Mouse (Mus musculus): ENCODE data around the gene Galr2.
"Not testable (repeated sequence)": the region's sequence is repeated elsewhere in the genome, so short reads cannot be mapped to it uniquely, and the experiment has no call there.

Gene Galr2

DNA sequence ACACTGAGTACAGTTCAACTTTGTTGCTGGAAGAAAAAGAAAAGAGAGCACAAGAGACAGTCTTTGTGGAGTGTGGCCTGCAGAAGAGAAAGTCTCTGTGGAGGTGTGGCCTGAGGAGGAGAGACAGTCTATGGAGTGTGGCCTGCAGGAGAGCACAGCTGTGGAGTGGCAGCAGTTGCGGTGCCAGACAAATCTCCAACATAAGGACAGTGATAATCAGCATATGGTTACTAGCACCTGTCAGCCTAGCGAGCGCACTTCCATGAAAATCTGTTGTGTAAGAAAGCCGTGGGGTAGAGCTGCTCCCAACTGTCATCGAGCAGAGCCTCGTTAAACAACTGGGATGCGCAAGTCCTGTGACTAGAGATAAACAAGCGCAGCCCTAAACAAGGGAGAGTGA, 11.2 kb upstream of the Galr2 start:
- no peak for DNase-seq (ENCODE audit: low spot score in 2 of 2)

DNA sequence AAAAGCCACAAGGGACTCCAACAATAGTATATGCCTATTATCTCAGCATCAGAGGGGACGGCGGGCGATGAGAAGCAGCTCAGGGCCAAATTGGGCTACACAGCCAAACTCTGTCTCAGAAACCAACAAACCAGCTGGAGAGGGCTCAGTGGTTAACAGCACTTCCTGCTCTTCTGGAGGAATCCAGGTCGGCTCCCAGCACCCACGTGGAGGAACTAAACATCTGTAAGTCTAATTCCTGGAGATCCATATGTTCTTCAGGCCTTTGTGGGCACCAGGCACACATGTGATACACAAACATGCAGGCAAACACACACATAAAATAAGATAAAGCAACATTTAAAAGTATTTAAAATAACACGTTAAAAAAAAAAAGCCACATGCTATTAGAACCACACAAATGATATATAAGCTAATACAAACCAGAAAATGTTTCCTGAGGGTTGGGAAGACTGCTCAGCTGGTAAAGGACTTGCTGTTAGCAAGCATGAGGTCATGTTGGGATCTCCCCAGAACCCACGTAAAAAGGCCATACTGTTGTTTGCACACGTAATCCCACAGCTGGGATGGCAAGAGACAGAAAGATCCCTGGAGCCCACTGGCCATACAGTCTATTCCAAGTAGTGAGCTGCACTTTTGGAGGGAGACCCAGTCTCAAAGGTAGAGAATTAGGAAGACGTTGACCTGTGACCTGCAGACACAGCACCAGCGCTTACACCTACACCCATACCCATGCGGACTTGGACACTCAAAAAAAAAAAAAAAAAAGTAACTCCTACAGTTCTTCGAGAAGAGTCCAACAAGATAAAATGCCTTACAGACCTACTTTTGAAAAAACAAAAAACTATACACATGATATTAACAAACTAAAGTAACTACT, 7.9 kb upstream of the Galr2 start:
- no peak for DNase-seq (ENCODE audit: low spot score in 2 of 2)

DNA sequence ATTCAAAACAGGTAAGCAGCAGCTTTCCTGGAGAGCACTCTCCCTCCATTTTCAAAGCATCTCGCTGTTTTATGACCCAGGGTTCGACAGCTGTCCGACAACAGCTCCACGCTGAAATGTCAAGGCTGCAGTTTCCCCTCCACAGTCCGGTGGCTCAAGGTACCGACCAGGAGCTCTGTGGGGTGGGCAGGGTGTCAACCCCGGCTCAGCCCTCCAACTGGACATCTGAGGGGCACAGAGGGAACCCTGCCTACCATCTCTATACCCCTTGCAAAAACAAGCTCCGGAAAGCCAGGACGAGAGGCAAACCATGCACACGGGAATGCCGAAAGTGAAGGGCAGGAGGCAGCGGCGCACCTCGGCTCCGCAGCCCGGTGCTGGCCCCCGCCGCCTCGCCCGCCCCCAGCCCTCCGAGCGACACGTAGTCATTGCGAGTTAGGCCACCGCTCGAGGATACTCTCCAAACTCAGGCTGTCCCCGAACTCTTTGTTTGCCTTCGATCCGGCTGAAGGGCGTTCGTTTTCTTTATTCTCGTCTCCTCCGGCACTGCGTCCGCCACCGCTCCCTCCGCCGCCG, 7.2 kb upstream of the Galr2 start:
- no peak for DNase-seq (ENCODE audit: low spot score in 2 of 2)

DNA sequence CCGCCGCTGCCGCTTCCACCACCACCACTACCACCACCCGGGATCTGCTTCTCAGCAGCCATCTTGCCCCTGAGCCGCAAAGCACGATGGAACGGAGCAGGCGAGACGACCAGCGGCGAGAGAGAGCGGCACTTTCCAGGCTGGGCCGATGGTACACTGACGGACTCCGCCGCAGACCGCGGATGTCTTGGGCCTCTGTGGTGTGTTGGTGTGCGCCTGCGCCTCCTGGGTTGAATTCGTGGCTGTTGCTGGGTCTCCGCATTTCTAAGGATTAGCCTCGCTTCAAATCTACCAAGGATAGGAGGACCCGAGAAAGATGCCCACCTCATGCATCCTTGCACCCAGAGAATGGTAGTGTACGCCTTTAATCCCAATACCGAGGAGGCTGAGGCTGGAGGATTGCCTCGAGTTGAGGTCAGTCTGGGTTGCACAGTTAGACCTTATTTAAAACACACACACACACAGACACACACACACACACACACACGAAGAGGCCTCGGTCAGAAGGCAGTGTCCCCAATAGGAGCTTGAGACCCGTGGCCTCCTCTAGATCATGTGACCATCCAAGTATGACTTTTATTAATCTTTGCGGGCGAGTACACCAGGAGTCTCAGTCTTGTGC, 6.6 kb upstream of the Galr2 start, which contains the start of gene Srp68:
Gene Srp68, minus strand, starts transcription at position 173 of the 622 bp plus-strand sequence.
- peak; percentile 81 to 94 for DNase-seq (ENCODE audit: low spot score in 2 of 2)

DNA sequence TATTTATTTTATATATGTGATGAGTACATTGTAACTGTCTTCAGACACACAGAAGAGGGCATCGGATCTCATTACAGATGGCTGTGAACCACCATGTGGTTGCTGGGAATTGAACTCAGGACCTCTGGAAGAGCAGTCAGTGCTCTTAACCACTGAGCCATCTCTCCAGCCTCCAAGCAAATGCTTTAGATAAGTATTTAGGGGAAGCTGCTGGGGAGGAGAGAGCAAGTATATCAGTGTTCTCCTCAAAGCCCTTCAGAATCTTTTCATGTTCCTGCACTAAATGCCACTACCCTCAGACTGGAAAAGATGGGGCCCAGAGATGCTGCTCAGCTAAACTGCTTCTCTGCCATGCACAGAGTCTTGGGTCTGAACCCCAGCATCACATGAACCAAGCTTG, 3.6 kb upstream of the Galr2 start:
- DNase-seq (ENCODE audit: low spot score in 2 of 2) = not testable (repeated sequence)

DNA sequence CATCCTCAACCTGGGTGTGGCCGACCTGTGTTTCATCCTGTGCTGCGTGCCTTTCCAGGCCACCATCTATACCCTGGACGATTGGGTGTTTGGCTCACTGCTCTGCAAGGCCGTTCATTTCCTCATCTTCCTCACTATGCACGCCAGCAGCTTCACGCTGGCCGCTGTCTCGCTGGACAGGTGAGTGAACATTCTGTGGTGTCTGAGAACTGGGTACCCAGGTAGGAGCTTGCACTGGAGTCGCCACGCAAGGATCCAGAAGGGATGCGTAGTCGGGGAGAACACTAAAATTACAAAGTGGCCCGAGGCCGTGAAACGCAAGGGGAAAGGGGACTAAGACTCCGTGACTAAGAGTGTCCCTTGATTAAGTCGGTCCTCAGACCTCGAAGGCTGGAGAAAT, 932 bp downstream of the Galr2 start:
- DNase-seq (ENCODE audit: low spot score in 2 of 2) = no peak

DNA sequence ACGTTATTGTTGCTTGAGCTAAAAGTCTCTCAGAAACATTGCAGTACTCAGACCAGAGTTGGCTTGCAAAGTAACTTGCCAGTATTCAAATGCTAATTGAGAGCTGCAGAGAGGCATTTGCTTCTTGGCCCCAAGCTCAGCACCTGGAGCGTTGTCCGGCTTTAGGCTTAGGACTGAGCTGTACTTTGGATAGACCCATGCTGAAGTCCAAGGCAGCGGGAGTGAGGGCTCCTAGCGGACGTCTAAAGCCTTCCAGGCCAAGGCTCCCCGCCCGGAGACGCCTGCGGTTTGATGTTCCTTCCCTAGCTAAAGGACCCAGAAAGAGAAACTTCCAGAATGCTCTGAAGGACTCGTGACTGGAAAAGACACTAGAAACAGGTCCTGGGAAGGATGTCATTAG, 1.4 kb downstream of the Galr2 start:
- DNase-seq (ENCODE audit: low spot score in 2 of 2) = no peak

DNA sequence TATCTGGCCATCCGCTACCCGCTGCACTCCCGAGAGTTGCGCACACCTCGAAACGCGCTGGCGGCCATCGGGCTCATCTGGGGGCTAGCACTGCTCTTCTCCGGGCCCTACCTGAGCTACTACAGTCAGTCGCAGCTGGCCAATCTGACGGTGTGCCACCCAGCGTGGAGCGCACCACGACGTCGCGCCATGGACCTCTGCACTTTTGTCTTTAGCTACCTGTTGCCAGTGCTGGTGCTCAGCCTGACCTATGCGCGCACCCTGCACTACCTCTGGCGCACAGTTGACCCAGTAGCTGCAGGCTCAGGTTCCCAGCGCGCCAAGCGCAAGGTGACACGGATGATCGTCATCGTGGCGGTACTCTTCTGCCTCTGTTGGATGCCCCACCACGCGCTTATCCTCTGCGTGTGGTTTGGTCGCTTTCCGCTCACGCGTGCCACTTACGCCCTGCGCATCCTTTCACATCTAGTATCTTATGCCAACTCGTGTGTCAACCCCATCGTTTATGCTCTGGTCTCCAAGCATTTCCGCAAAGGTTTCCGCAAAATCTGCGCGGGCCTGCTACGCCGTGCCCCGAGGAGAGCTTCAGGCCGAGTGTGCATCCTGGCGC, 2.3 kb downstream of the Galr2 start:
- no peak for DNase-seq (ENCODE audit: low spot score in 2 of 2)

DNA sequence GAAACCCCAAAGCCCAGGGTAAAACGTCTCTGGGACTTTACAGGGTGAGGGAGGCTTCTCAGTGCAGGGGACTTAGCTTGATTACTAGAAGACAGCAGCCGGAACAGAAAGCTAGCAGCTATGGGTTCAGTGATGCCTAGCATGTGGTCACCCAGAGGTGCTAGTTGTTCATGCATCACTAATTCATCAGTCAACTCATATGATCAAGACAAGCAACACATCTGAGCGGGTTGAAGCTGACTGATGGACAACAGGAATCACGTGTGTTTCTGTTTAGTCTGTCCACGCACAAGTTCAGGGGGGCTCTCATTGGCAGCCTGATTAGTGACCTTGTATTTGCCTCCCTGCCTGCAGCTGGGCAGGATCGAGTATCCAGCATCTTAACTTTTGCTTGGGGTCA, 3.2 kb downstream of the Galr2 start:
- DNase-seq (ENCODE audit: low spot score in 2 of 2) = no peak

DNA sequence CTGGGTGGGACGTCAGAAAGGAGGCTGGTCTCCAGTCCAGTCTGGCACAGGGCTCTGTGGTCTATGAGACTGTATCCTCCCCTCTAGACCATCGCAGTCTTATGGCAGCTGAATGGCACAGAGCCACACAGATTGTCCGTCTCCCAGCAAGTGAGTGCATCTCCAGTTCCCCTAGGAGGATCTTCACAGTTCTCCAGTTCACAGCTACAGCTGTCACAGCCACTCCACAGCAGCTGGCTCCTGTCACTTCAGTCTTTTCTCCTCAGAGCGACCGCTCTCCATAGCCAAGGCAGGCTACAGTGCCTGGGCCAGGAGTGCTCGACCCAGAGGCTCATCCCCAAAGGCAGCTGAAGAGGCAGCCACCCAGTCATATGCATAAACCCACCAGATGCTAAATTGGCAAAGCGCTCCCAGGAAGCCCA, 5.0 kb downstream of the Galr2 start:
- DNase-seq (ENCODE audit: low spot score in 2 of 2) = no peak

DNA sequence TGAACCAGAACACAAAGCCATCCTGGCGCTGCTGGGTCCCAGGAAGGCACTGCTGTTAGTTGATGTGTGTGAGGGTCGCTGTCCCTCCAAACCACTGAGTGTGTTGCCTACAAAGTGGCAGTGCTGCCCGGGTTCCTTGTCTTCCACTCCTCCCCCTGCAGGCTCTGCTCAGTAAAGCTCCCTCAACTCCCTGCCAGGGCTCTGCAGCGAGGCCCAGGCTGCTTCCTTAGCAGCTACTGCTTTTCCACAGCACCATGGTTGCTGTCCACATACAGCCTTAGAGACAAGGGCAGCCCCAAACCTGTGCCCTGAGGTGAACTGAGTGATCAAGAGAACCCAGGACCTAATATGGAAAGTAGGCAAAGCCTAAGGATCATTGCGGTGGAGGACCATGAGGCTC, 6.6 kb downstream of the Galr2 start:
- no peak for DNase-seq (ENCODE audit: low spot score in 2 of 2)

DNA sequence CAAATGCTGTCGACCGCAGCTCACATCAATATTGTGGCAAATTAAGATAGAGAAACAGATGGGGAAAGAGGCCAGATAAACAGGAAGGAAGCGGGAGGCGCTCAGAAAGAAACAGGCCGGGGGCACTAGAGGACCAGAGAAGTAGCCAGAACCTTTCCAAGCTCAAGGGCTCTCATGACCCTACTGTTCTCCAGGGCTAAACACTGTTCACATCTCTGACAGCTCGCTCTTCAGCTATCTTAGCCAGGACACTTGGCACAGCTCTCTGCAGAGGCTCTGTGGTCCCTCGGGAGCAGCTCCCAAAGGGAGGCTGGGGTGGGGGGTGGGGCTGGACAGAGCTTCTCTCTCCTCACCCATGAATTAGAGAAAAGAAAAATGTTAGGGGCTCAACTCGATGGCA, 9.8 kb downstream of the Galr2 start:
- DNase-seq (ENCODE audit: low spot score in 2 of 2) = no peak

DNA sequence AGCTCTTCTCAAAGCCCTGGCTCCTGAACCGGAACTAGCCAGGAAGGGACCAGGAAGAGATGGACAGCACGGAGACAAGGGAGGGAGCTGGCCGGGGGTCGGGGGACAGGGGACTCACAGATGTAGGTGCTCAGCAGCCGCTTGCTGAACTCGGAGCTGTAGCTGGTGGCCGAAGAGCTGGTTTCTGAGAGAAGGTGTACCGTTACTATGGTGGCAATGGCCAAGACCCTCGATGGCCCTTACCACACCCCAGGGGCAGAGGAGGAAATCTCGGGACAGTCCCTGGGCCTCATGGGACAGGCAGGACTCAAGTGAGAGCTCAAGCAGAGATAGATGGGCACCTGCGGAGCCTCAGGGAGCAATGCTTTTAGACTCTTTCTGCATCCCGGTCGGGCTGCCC, 11.7 kb downstream of the Galr2 start:
- DNase-seq (ENCODE audit: low spot score in 2 of 2) = no peak

DNA sequence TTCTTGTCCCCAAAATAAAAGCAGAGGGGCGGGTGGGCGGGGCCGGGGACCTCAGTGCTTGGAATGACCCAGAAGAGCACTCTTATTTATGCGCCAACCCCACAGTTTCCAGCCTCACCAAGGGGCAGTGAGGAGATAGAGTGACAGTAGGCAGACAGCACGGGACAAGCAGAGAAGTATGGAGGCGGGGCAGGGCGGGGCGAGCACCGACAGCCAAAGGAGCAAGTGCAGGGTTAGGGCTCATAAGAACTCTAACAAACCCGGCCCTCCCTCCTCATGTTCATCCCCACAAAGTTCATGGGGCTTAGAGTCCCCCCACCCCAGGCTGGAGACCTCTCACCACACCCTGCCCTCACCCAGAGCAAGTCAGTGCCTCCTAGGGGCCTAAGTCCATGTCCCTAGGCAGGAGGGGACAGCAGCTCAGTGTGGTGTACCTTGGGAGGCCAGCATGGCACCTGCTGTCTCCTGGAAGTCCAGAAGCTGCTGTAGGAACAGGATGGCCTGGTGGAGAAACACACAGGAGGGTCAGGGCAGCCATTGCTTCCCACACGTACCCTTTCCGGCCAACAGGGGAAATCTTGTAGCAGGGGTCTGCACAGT, 12.9 kb downstream of the Galr2 start:
- no peak for DNase-seq (ENCODE audit: low spot score in 2 of 2)

DNA sequence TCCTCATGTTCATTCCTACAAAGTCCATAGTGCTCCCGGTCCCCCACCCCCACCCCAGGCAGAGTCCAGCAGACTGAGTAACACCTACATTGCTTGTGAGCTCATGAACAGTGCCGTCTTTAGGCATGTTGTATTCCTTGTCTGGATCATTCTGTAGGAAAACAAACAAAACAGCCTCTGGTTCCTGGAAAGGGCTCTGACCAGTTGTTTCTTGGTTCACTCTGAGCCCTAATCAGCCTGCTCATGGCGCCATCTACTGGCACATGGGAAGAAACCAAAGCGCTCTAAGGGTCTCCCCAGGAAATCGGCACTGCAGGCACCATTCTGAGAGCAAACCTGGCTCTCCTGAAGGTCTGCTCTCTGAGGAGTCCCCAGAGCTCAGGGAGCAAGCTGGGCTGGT, 13.6 kb downstream of the Galr2 start:
- DNase-seq (ENCODE audit: low spot score in 2 of 2) = no peak

DNA sequence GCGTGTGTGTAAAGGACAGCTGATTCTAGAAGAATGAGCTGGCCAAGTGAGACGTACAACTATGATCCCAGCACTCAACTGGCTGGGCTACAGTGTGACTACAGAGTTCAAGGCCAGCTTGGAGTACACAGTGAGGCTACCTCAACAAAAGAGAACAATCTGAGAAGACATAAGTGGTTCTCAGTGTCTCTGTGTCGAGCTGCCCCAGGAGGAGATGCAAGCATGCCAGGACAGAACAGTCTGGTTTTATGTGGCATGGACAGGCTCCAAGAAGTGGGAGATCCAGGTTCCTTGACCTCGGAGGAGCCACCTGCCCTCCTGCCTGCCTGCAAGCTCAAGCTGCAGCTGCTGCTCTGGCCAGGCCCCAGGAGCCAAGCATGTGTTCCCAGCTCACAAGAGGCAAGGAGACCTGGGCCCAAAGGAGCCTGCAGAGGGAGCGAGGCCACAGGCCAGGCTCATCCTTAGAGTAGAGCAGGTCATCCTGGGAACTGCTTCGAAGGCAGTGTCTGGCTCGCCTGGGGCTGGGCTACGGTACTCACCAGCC, 15.5 kb downstream of the Galr2 start:
- DNase-seq (ENCODE audit: low spot score in 2 of 2) = no peak

DNA sequence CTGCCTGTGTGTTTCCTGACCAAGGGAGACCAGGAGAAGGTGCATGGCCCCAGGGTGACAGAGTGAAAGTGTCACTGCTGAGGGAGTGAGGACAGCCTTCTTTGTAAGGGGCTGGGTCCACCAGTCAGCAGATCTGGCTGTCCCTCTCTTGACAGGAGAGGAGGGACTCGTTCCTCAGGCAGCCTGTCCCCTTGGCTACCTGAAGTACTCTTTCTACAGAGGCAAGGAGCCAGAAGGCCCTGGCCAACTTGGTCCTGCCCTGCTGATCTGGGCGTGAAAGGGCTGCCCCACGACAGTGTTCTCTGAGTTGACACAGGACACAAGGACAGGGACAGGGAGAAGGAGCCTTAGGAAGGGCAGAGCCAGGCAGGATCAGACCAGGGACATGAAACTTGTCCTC, 16.3 kb downstream of the Galr2 start:
- no peak for DNase-seq (ENCODE audit: low spot score in 2 of 2)

DNA sequence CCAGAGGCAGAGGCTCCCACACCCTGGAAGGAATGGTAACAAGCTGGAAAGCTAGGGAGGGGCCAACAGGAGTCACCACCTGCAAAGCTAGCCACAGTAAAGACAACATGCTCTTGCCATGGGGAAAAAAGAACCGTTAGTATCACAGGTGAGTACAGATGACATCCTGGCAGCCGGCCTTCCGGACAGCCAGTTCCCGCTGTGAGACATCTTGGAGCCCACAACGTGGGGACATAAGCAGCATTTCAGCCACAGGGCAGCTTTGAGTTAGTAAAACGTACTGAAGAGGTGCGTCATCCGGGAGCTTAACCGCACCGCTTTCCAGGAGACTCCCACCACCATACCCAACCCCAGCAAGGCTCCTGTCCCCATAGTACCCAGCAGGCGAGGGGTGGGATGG, 17.5 kb downstream of the Galr2 start:
- DNase-seq (ENCODE audit: low spot score in 2 of 2) = no peak

DNA sequence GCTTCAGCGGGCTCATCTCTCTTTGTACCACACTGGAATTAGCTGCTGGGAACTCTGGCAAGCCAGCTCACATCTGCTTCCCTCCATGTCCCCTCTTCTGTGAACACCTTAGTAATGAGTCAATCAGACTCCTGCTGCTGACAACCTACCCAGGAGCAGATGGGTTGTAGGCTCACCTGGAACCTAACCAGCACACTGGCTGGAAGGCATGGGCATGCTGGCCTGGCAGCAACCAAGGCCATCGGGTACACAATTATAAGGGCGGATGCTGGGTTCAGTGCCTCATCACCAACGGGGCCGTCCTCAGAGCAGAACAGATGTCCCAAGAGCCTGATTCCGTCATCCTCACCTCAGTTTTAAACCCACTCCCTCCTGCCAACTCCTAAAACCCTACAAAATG, 17.9 kb downstream of the Galr2 start:
- no peak for DNase-seq (ENCODE audit: low spot score in 2 of 2)

DNA sequence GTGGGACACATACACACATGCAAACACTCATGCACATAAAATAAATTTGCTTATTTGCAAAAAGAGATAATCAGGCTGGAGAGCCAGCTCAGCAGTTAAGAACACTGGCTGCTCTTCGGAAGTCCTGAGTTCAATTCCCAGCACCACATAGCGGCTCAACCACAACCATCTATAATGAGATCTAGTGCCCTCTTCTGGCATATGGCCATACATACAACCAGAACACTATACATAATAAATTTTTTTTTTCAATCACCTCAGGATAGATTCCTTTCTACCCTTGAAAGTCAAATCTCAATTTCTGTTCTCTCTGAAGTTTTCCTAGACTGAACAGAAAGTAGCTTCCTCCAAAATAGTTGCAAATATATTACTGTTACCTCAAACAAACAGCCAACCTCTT, 24.7 kb downstream of the Galr2 start:
- no peak for DNase-seq (ENCODE audit: low spot score in 2 of 2)

DNA sequence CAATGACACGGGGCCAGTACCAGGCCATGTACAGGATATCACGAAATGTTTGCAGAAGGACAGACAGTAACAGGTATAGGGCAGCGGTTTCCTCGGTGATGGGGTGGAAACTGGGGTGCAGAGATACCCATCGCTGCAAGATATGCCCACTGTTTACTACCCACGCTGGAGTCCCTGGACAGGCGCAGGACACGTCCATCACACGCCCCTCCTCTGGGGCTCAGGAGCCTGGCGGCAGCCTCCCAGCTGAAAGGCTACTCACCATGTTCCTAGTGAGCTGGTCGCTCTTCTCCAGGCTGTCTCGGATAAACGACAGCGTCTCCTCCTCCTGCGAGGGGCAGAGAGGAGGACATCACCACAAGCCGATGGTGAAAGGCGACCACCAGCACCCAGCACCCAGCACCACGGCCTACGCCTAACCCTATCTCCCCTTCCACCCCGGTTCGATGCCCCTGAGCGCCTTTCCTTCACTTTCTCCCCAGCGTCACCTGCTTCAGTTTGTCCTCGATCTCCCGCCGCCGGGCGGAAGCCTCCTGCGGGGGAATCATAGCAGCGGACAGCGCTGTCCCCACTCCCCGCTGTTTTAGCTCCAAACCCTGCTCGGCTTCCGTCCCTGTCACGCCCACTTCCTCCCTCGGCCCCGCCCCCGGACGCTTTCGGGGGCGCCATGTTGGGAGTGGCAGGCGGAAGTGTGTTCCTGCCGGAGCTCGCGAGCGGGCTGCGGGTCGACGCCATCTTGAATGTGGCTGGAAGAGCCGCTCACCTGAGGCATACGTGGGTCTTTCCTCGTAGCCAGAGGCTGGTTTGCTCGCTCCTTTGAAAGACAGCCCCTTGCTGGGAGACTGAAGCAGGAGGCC, 25.6 kb downstream of the Galr2 start:
- peak; percentile 69 to 90 for DNase-seq (ENCODE audit: low spot score in 2 of 2)

Data from left cerebral cortex, adult 9 months (tissue).